Mouse (Mus musculus): ENCODE data around the gene Sec24a. TPM values are rescaled to one million over a fixed set of nuclear protein-coding genes. Genes with fewer than 3 reads are reported as not detected.
"Not testable (repeated sequence)": the region's sequence is repeated elsewhere in the genome, so short reads cannot be mapped to it uniquely, and the experiment has no call there.

Sec24a gene
- polyA plus RNA-seq, 1 experiment from 2014 or later, result 10.6 TPM

DNA sequence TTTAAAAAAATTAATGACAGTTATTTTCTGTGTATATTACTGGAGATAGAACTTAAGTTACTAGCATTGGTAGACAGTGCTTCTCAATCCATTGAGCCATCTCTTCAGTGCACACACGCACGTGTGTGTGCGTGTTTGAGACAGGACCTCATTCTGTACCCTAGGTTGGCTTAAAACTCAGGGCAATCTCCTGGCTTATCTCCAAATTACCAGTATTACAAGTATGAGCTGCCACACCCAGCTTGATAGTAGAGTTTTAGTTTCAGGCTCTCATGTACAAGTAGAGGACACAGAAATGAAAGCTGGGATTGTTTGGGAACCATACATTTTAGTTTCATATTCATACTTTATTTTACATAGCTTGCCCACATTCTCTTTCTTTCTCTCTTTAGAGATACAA lies 22.7 kb downstream of the Sec24a start:
- H3K4me1 ChIP-seq (replicated peaks; ENCODE audit: insufficient read depth, low read length), result no peaks in the 10 kb centered on the region
- no peaks in the 10 kb centered on the region for H3K9me3 ChIP-seq (replicated peaks; ENCODE audit: low read length)
- TF ChIP-seq CTCF (IDR thresholded peaks at IDR 0.05; ENCODE audit: low read depth), result no peak
- H3K4me3 ChIP-seq (replicated peaks; ENCODE audit: low read depth, low read length), result no peak overlapping the region
- H3K9ac ChIP-seq (ENCODE audit: low read depth, low read length), result no peak overlapping the region
- H3K4me2 ChIP-seq (ENCODE audit: low read length), result no peak overlapping the region
- 94% methylated on average over 3 of the region's 3 CpGs for WGBS
- H3K36me3 ChIP-seq (ENCODE audit: insufficient read depth, low read length), result peaks cover 34% of the 10 kb centered on the region
- no peak overlapping the region for H3K27ac ChIP-seq
- ATAC-seq (replicated peaks; ENCODE audit: low FRiP score, low read depth) (no peak), DNase-seq (ENCODE audit: low spot score) (no peak)
- H3K27me3 ChIP-seq (ENCODE audit: insufficient read depth, low read length), result no peaks in the 10 kb centered on the region

DNA sequence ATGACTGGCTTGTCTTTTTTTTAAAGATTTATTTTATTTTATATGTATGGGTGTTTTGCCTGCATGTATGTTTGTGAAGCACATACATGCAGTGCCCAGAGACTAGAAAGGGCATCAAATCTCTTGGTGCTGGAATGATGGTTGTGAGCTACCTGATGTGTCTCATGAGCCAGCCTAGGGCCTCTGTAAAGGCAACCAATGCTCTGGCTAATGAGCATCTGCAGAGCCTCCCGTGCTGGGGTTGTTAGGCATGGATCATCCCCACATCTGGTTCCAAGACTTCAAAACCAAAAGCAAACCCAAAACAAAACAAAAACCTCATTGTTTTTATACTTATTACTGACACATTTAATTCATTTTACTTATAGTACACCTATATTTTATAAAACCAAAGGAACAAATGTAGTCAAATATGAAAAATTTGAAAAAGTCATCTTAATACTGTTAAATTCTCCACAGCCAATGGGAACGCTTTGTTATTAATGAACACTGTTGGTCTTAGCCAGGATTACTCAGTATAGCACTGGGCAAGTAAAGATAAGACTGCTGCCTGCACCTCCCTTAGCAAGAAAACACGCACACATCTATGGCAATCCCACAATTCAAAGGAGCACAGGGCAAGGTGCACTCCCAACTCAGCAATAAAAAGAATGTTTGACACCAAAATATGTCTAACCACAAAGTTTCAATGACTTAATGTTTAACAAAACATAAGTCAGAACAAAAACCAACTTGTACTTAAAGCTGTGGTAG lies 24.6 kb downstream of the Sec24a start:
- Histone ChIP-seq H3K4me2 (ENCODE audit: low read length) (no peak overlapping the region), H3K4me3 (replicated peaks; ENCODE audit: low read depth, low read length) (no peak overlapping the region), H3K4me1 (replicated peaks; ENCODE audit: insufficient read depth, low read length) (no peaks in the 10 kb centered on the region), H3K9me3 (replicated peaks; ENCODE audit: low read length) (no peaks in the 10 kb centered on the region), H3K27me3 (ENCODE audit: insufficient read depth, low read length) (no peaks in the 10 kb centered on the region), H3K9ac (ENCODE audit: low read depth, low read length) (no peak overlapping the region), H3K36me3 (ENCODE audit: insufficient read depth, low read length) (peaks cover 35% of the 10 kb centered on the region), H3K27ac (no peak overlapping the region)
- ATAC-seq (replicated peaks; ENCODE audit: low FRiP score, low read depth) (no peak), DNase-seq (ENCODE audit: low spot score) (no peak)
- 89% methylated on average over 3 of the region's 3 CpGs for WGBS
- no peak for TF ChIP-seq CTCF (IDR thresholded peaks at IDR 0.05; ENCODE audit: low read depth)

DNA sequence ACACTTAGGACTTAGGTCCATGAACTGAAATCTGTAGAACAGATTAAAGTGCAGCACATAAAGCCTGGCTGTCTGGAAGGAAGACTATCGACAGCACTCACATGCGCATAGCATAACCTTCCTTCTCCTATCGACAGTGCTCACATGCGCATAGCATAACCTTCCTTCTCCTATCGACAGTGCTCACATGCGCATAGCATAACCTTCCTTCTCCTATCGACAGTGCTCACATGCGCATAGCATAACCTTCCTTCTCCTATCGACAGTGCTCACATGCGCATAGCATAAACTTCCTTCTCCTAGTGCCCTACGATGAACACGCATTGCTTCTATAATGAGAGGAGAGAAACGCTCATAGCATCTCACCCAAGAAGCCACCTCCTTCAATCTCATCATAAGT lies 29.2 kb downstream of the Sec24a start:
- H3K27me3 ChIP-seq (ENCODE audit: insufficient read depth, low read length); DNase-seq (ENCODE audit: low spot score); H3K9me3 ChIP-seq (replicated peaks; ENCODE audit: low read length); H3K27ac ChIP-seq; H3K4me1 ChIP-seq (replicated peaks; ENCODE audit: insufficient read depth, low read length); H3K4me2 ChIP-seq (ENCODE audit: low read length); H3K9ac ChIP-seq (ENCODE audit: low read depth, low read length); ATAC-seq (replicated peaks; ENCODE audit: low FRiP score, low read depth); H3K4me3 ChIP-seq (replicated peaks; ENCODE audit: low read depth, low read length): not testable (repeated sequence)
- H3K36me3 ChIP-seq (ENCODE audit: insufficient read depth, low read length), result peaks cover 45% of the 10 kb centered on the region
- WGBS, result 96% methylated on average over 11 of the region's 13 CpGs

DNA sequence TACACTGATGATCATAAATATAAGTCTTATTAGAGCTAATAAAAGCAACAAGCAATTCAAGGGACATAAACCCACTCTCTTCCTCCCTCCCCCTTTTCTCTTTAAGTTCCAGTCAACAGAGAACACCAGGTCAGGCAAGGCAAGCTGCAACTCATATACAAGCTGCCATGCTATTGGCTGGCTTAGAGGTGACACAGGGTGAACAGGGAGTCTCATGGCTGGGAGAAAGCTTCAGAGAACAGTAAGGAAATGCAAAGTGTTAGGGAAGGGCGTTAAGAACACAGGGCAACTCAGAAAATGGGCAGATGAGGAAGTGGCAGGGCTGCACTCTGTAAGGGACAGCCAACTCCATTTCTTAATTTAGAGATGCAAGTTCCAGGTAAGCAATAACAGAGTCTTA lies 30.6 kb downstream of the Sec24a start:
- 83% methylated on average over 1 of the region's 1 CpGs for WGBS
- no peaks in the 10 kb centered on the region for H3K4me1 ChIP-seq (replicated peaks; ENCODE audit: insufficient read depth, low read length)
- DNase-seq (ENCODE audit: low spot score) (no peak), ATAC-seq (replicated peaks; ENCODE audit: low FRiP score, low read depth) (no peak)
- no peak overlapping the region for H3K4me3 ChIP-seq (replicated peaks; ENCODE audit: low read depth, low read length)
- H3K36me3 ChIP-seq (ENCODE audit: insufficient read depth, low read length), result peaks cover 45% of the 10 kb centered on the region
- no peak overlapping the region for H3K9ac ChIP-seq (ENCODE audit: low read depth, low read length)
- no peaks in the 10 kb centered on the region for H3K27me3 ChIP-seq (ENCODE audit: insufficient read depth, low read length)
- no peak for TF ChIP-seq CTCF (IDR thresholded peaks at IDR 0.05; ENCODE audit: low read depth)
- H3K27ac ChIP-seq, result no peak overlapping the region
- H3K9me3 ChIP-seq (replicated peaks; ENCODE audit: low read length), result no peaks in the 10 kb centered on the region
- no peak overlapping the region for H3K4me2 ChIP-seq (ENCODE audit: low read length)

DNA sequence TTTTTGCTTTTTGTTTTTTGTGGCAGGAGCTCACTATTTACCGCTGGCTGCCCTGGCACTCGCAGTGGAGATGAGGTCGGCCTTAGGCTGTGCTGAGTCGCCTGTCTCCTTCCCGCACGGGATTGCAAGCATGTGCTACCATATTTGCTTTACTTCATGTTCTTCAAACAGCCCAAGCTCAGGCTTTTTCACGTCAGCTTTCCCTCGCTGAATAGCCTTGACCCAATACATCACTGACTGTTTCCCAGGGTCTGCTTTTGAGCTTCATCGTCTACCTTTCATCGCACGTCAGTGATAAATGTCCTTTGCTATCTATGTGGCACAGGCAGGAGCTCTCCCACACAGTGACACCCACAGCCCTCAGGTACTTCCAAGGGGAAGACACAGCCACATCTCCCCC lies 42.4 kb downstream of the Sec24a start:
- ATAC-seq (replicated peaks; ENCODE audit: low FRiP score, low read depth) (no peak), DNase-seq (ENCODE audit: low spot score) (no peak)
- no peak overlapping the region for H3K4me2 ChIP-seq (ENCODE audit: low read length)
- WGBS, result 94% methylated on average over 11 of the region's 11 CpGs
- no peaks in the 10 kb centered on the region for H3K4me1 ChIP-seq (replicated peaks; ENCODE audit: insufficient read depth, low read length)
- H3K27me3 ChIP-seq (ENCODE audit: insufficient read depth, low read length), result no peaks in the 10 kb centered on the region
- no peak overlapping the region for H3K4me3 ChIP-seq (replicated peaks; ENCODE audit: low read depth, low read length)
- H3K9me3 ChIP-seq (replicated peaks; ENCODE audit: low read length), result no peaks in the 10 kb centered on the region
- TF ChIP-seq CTCF (IDR thresholded peaks at IDR 0.05; ENCODE audit: low read depth), result no peak
- peaks cover 44% of the 10 kb centered on the region for H3K36me3 ChIP-seq (ENCODE audit: insufficient read depth, low read length)
- H3K9ac ChIP-seq (ENCODE audit: low read depth, low read length), result no peak overlapping the region
- no peak overlapping the region for H3K27ac ChIP-seq

DNA sequence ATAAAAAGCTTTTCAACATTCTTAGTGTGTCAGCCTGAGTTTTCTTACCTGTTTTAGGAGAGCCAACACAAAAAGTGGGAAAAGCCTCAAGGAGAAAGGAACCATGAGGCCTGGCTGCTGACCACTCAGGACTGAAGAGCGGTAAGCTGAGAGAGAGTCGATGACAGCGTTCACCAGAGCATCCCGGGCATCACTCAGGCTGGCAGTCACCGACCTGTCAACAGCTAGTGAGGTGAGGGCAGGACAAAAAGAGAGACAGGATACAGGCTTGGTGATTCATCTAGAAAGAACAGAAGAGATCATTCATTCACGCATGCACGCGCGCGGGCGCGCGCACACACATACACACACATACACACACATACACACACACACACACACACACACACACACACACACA lies 56.4 kb downstream of the Sec24a start:
- Histone ChIP-seq H3K27me3 (ENCODE audit: insufficient read depth, low read length) (no peaks in the 10 kb centered on the region), H3K36me3 (ENCODE audit: insufficient read depth, low read length) (peaks cover 49% of the 10 kb centered on the region), H3K9ac (ENCODE audit: low read depth, low read length) (no peak overlapping the region), H3K4me1 (replicated peaks; ENCODE audit: insufficient read depth, low read length) (no peaks in the 10 kb centered on the region), H3K4me2 (ENCODE audit: low read length) (no peak overlapping the region), H3K9me3 (replicated peaks; ENCODE audit: low read length) (no peaks in the 10 kb centered on the region), H3K27ac (no peak overlapping the region), H3K4me3 (replicated peaks; ENCODE audit: low read depth, low read length) (no peak overlapping the region)
- WGBS, result 93% methylated on average over 13 of the region's 13 CpGs
- no peak for TF ChIP-seq CTCF (IDR thresholded peaks at IDR 0.05; ENCODE audit: low read depth)
- DNase-seq (ENCODE audit: low spot score), result no peak
- ATAC-seq (replicated peaks; ENCODE audit: low FRiP score, low read depth), result no peak

DNA sequence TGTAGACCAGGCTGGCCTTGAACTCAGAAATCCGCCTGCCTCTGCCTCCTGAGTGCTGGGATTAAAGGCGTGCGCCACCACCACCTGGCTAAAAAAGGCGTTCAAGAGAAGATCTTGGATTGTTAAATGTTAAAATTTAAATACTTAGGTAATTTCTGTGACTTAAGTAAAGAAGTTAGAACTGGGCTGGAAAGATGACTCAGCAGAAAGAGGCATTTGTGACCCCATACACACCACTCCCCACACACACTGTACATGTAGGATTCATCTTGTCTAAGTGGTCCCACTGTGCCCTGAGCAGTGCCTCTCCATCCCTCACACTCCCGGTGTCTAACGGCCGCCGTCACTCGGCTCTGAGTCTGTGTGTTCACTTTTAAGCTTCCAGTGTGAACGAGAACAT lies 57.0 kb downstream of the Sec24a start:
- H3K27me3 ChIP-seq (ENCODE audit: insufficient read depth, low read length), result no peaks in the 10 kb centered on the region
- no peak overlapping the region for H3K4me2 ChIP-seq (ENCODE audit: low read length)
- H3K4me1 ChIP-seq (replicated peaks; ENCODE audit: insufficient read depth, low read length), result no peaks in the 10 kb centered on the region
- H3K36me3 ChIP-seq (ENCODE audit: insufficient read depth, low read length), result peaks cover 45% of the 10 kb centered on the region
- WGBS, result 97% methylated on average over 10 of the region's 10 CpGs
- no peak for TF ChIP-seq CTCF (IDR thresholded peaks at IDR 0.05; ENCODE audit: low read depth)
- no peaks in the 10 kb centered on the region for H3K9me3 ChIP-seq (replicated peaks; ENCODE audit: low read length)
- ATAC-seq (replicated peaks; ENCODE audit: low FRiP score, low read depth) (no peak), DNase-seq (ENCODE audit: low spot score) (no peak)
- H3K27ac ChIP-seq, result no peak overlapping the region
- H3K9ac ChIP-seq (ENCODE audit: low read depth, low read length), result no peak overlapping the region
- no peak overlapping the region for H3K4me3 ChIP-seq (replicated peaks; ENCODE audit: low read depth, low read length)

Measured in kidney, postnatal 0 days (tissue).